Mouse (Mus musculus): ENCODE measurements around the gene Ccdc51.

DNA sequence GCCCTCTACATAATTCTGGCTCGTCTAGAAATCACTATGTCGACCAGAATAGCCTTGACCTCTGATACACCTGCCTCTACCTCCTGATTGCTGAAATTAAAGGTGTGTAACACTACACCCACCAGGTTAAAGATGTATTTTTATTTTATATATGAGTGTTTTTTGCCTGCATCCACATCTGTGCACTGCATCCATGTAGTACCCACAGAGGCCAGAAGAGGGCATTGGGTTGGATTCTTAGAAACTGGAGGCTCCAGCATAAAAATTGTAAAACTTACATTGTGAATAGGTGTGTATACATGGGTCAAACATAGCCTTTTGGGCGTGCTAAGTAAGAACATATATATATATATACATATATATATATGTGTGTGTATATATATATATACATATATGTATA, 45.9 kb downstream of the Ccdc51 start:
- TF ChIP-seq POLR2A (IDR thresholded peaks at IDR 0.05; ENCODE audit: insufficient read depth, low read depth, low read length): no peak
- TF ChIP-seq CTCF (IDR thresholded peaks at IDR 0.05; ENCODE audit: insufficient read depth, low read depth, low read length): no peak

All from olfactory bulb, adult 2 months (tissue).